Comparison of ENCODE assay signal across 26 mouse cellular contexts in genomic region chr2:101933301-101933700, GRCm38 (mm10). TPM values are rescaled to one million over a fixed set of nuclear protein-coding genes. Genes with fewer than 3 reads are reported as not detected.
DNase-seq lines count a peak whose midpoint lies in the region; ATAC-seq and TF ChIP-seq lines count a peak whose summit lies in the region.
"Had no signal": no experiment of that assay in that cellular context is flagged by ENCODE, and none has a peak within 500 bp of the region (broad histone marks: within the 10 kb centered on the region; RNA-seq: fewer than 3 reads in every experiment).

No protein-coding gene starts in this region.

- peaks cover 18% of the 10 kb centered on the region for H3K4me1 ChIP-seq in hindbrain, embryonic 13.5 days (replicated peaks)
- peaks cover 9% of the 10 kb centered on the region; the same call in 1 of the 2 replicates for H3K4me1 ChIP-seq in hindbrain, postnatal 0 days (ENCODE audit: insufficient read depth, low read length)
- H3K4me1 ChIP-seq: embryonic facial prominence, embryonic 12.5 days; embryonic facial prominence, embryonic 15.5 days; heart, embryonic 10.5 days; heart, embryonic 13.5 days had no signal

- ATAC-seq in hindbrain, embryonic 13.5 days (ENCODE audit: low FRiP score), result no peak
- ATAC-seq in hindbrain, postnatal 0 days, result no peak
- ATAC-seq: forebrain, embryonic 14.5 days; forebrain, postnatal 0 days; intestine, postnatal 0 days; Patski had no signal

- no peaks in the 10 kb centered on the region for H3K9me3 ChIP-seq in hindbrain, embryonic 13.5 days
- no peaks in the 10 kb centered on the region for H3K9me3 ChIP-seq in hindbrain, postnatal 0 days (ENCODE audit: low read length)
- H3K9me3 ChIP-seq: embryonic facial prominence, embryonic 12.5 days; embryonic facial prominence, embryonic 15.5 days; G1E; heart, embryonic 10.5 days; heart, embryonic 13.5 days had no signal

- no peak overlapping the region for H3K9ac ChIP-seq in hindbrain, embryonic 13.5 days
- H3K9ac ChIP-seq in hindbrain, postnatal 0 days (replicated peaks; ENCODE audit: low read length), result no peak overlapping the region
- H3K9ac ChIP-seq: embryonic facial prominence, embryonic 12.5 days; embryonic facial prominence, embryonic 15.5 days; forebrain, postnatal 0 days; heart, embryonic 13.5 days had no signal

- no peaks in the 10 kb centered on the region for H3K36me3 ChIP-seq in hindbrain, embryonic 13.5 days
- H3K36me3 ChIP-seq in hindbrain, postnatal 0 days (ENCODE audit: insufficient read depth, low read length), result no peaks in the 10 kb centered on the region
- H3K36me3 ChIP-seq: embryonic facial prominence, embryonic 12.5 days; embryonic facial prominence, embryonic 15.5 days; G1E; heart, embryonic 10.5 days; heart, embryonic 13.5 days had no signal

- no peak overlapping the region for H3K4me2 ChIP-seq in hindbrain, embryonic 13.5 days
- H3K4me2 ChIP-seq in hindbrain, postnatal 0 days (ENCODE audit: low read depth, low read length), result no peak overlapping the region
- H3K4me2 ChIP-seq: embryonic facial prominence, embryonic 12.5 days; embryonic facial prominence, embryonic 15.5 days; heart, embryonic 13.5 days had no signal

- intact Hi-C loops in gastrocnemius, adult 2 months (cut with DNase I), result no loop called here

- no peaks in the 10 kb centered on the region for H3K27me3 ChIP-seq in hindbrain, embryonic 13.5 days
- H3K27me3 ChIP-seq in hindbrain, postnatal 0 days (ENCODE audit: insufficient read depth, low read length), result no peaks in the 10 kb centered on the region
- H3K27me3 ChIP-seq: CH12.LX; embryonic facial prominence, embryonic 12.5 days; embryonic facial prominence, embryonic 15.5 days; heart, embryonic 13.5 days; Patski had no signal

- 74% methylated on average over 3 of the region's 3 CpGs for WGBS in hindbrain, embryonic 13.5 days
- 80% methylated on average over 3 of the region's 3 CpGs for WGBS in hindbrain, postnatal 0 days

- no peak overlapping the region for H3K4me3 ChIP-seq in gastrocnemius, adult 2 months
- no peak overlapping the region for H3K4me3 ChIP-seq in hindbrain, embryonic 13.5 days
- H3K4me3 ChIP-seq in hindbrain, postnatal 0 days (ENCODE audit: low read length), result no peak overlapping the region
- H3K4me3 ChIP-seq in layer of hippocampus, adult 2 months, result no peak overlapping the region
- H3K4me3 ChIP-seq: embryonic facial prominence, embryonic 12.5 days; embryonic facial prominence, embryonic 15.5 days; heart, adult 2 months; heart, embryonic 10.5 days; heart, embryonic 13.5 days had no signal

- peak; percentile 57 for DNase-seq in gastrocnemius, adult 2 months
- no peak for DNase-seq in gastrocnemius, adult 8-10 months (ENCODE audit: low spot score in 2 of 2)
- DNase-seq in hindbrain, postnatal 0 days (ENCODE audit: low spot score), result no peak
- DNase-seq in gastrocnemius, postnatal 10 days, result peak; percentile 32
- peak; percentile 40 for DNase-seq in gastrocnemius, postnatal 25 days
- DNase-seq in layer of hippocampus, adult 2 months (ENCODE audit: low spot score in 2 of 2), result no peak
- DNase-seq: adrenal gland, adult 2 months; adrenal gland, postnatal 14 days; B cell, adult 2 months; cerebellum, adult 11 months; cerebellum, adult 2 months; cerebellum, adult 9-11 months; cerebellum, postnatal 25 days; forebrain, postnatal 0 days; heart, adult 2 months; kidney, adult 2 months had no signal

- no peak overlapping the region for H3K27ac ChIP-seq in gastrocnemius, adult 2 months
- peak overlapping the region; percentile 84; the same call in 1 of the 2 replicates for H3K27ac ChIP-seq in hindbrain, embryonic 13.5 days
- H3K27ac ChIP-seq in hindbrain, postnatal 0 days, result no peak overlapping the region
- H3K27ac ChIP-seq in layer of hippocampus, adult 2 months, result no peak overlapping the region
- H3K27ac ChIP-seq: embryonic facial prominence, embryonic 12.5 days; embryonic facial prominence, embryonic 15.5 days; heart, adult 2 months; heart, embryonic 10.5 days; heart, embryonic 13.5 days had no signal

- no peak for TF ChIP-seq CTCF in gastrocnemius, adult 2 months (IDR thresholded peaks at IDR 0.05)
- TF ChIP-seq CTCF in hindbrain, postnatal 0 days (IDR thresholded peaks at IDR 0.05; ENCODE audit: low read depth), result no peak
- TF ChIP-seq CTCF in layer of hippocampus, adult 2 months (conservative IDR thresholded peaks at IDR 0.05), result no peak

RNA-seq across cellular contexts. Expression of gene Commd9, which starts 47.3 kb away (rescaled TPM):
- total RNA-seq in gastrocnemius, adult 2 months (2021), result 10 to 100 TPM; 31.7 to 37.6 TPM
- 10 to 100 TPM; 34.2 to 41.7 (median 39.4) TPM for total RNA-seq in gastrocnemius, adult 8-10 months (2022)
- 99.8 and 110 TPM in 2 replicates for polyA plus RNA-seq in hindbrain, embryonic 13.5 days (2015; fragmentation: Nextera tagmentation; extraction: Ambion mirVana)
- total RNA-seq in hindbrain, postnatal 0 days (2014; rRNA removed), result 74.0 and 111 TPM in 2 replicates
- polyA plus RNA-seq in hindbrain, postnatal 0 days (2015; fragmentation: Nextera tagmentation; extraction: Ambion mirVana), result 89.8 and 94.6 TPM in 2 replicates
- 10 to 100 TPM; 34.5 to 36.4 TPM for total RNA-seq in gastrocnemius, postnatal 10 days (2021)
- 10 to 100 TPM; 31.9 to 32.0 TPM for total RNA-seq in gastrocnemius, postnatal 25 days (2021)
- 10 to 100 TPM; 32.8 to 39.3 TPM for total RNA-seq in layer of hippocampus, adult 2 months (2021)

RNA-seq across cellular contexts. Expression of gene Prr5l, which starts 50.5 kb away (rescaled TPM):
- under 1 TPM in 1 of 2 experiments, not detected in 1; 0.53 TPM for total RNA-seq in gastrocnemius, adult 2 months (2021)
- under 1 TPM; 0.10 to 0.46 (median 0.16) TPM for total RNA-seq in gastrocnemius, adult 8-10 months (2022)
- polyA plus RNA-seq in hindbrain, embryonic 13.5 days (2015; fragmentation: Nextera tagmentation; extraction: Ambion mirVana), result 5.7 and 6.8 TPM in 2 replicates
- total RNA-seq in hindbrain, postnatal 0 days (2014; rRNA removed), result 5.7 and 8.0 TPM in 2 replicates
- polyA plus RNA-seq in hindbrain, postnatal 0 days (2015; fragmentation: Nextera tagmentation; extraction: Ambion mirVana), result 3.6 and 4.8 TPM in 2 replicates
- 1 to 10 TPM; 2.2 to 4.9 TPM for total RNA-seq in gastrocnemius, postnatal 10 days (2021)
- 1 to 10 TPM in 1 of 2 experiments, under 1 TPM in 1; 0.08 to 1.5 TPM for total RNA-seq in gastrocnemius, postnatal 25 days (2021)
- 1 to 10 TPM; 7.2 to 9.5 TPM for total RNA-seq in layer of hippocampus, adult 2 months (2021)
- polyA plus RNA-seq: G1E had no signal

Comparison
In these comparisons a context has a peak if more than half of its experiments do, and no peak if none do; other contexts are left out.
1. DNase-seq: peak in gastrocnemius, adult 2 months (single experiment), gastrocnemius, postnatal 10 days (single experiment) and gastrocnemius, postnatal 25 days (single experiment); none in gastrocnemius, adult 8-10 months (0 of 2), hindbrain, postnatal 0 days (single experiment) and layer of hippocampus, adult 2 months (0 of 2).